Mouse (Mus musculus) embryo, embryonic 11 days (tissue): ENCODE data around the gene Sertad3.
A peak's percentile ranks its signal among the peaks of the same experiment; 100 is the strongest.
"Not testable (repeated sequence)": the region's sequence is repeated elsewhere in the genome, so short reads cannot be mapped to it uniquely, and the experiment has no call there.

ENCODE experiments used
- DNase-seq: peaks from one replicate; pipeline ENCODE4 v3.0.0-alpha.2; 2015

The Sertad3 gene

GRCm38 (mm10) chr7:27493450-27493849 lies 19.9 kb downstream of the Sertad3 start:
- no peak for DNase-seq

- DNase-seq: not testable (repeated sequence)
These were observed 21.2 kb downstream of the Sertad3 start for GRCm38 (mm10) chr7:27494659-27495367.

GRCm38 (mm10) chr7:27499036-27499435 lies 25.5 kb downstream of the Sertad3 start, which contains the start of gene Prx:
Gene Prx (plus strand): TSS chr7:27499324.
- no peak for DNase-seq

GRCm38 (mm10) chr7:27501620-27502019 lies 28.1 kb downstream of the Sertad3 start:
- DNase-seq: no peak

- peak; percentile 49 for DNase-seq
These were observed 33.3 kb downstream of the Sertad3 start for GRCm38 (mm10) chr7:27506765-27507370.

GRCm38 (mm10) chr7:27507711-27508647 lies 34.4 kb downstream of the Sertad3 start:
- peak; percentile 99 for DNase-seq

GRCm38 (mm10) chr7:27508648-27509005 lies 35.1 kb downstream of the Sertad3 start:
- peak; percentile 73 for DNase-seq

GRCm38 (mm10) chr7:27510809-27511208 lies 37.2 kb downstream of the Sertad3 start:
- no peak for DNase-seq

GRCm38 (mm10) chr7:27514961-27515360 lies 41.4 kb downstream of the Sertad3 start:
- DNase-seq: no peak

- no peak for DNase-seq
These were observed 44.7 kb downstream of the Sertad3 start for GRCm38 (mm10) chr7:27518314-27518713.

- DNase-seq: no peak
These were observed 46.5 kb downstream of the Sertad3 start for GRCm38 (mm10) chr7:27520104-27520503.

- DNase-seq: no peak
These were observed 47.0 kb downstream of the Sertad3 start for GRCm38 (mm10) chr7:27520599-27520998.

- no peak for DNase-seq
These were observed 49.4 kb downstream of the Sertad3 start, which contains the start of gene Hipk4 for GRCm38 (mm10) chr7:27522967-27523366. Gene Hipk4 (plus strand): TSS chr7:27523267.

- no peak for DNase-seq
These were observed 50.2 kb downstream of the Sertad3 start for GRCm38 (mm10) chr7:27523805-27524204.

- DNase-seq: peak; percentile 88
These were observed 52.7 kb downstream of the Sertad3 start for GRCm38 (mm10) chr7:27526039-27526827.
